Mouse (Mus musculus): ENCODE data around the gene 1500011B03Rik. TPM values are rescaled to one million over a fixed set of nuclear protein-coding genes. Genes with fewer than 3 reads are reported as not detected.
"Not testable (repeated sequence)": the region's sequence is repeated elsewhere in the genome, so short reads cannot be mapped to it uniquely, and the experiment has no call there.

Gene 1500011B03Rik
- 165 TPM in 2 replicates for polyA plus RNA-seq (2016; fragmentation: Nextera tagmentation; extraction: Ambion mirVana)

DNA sequence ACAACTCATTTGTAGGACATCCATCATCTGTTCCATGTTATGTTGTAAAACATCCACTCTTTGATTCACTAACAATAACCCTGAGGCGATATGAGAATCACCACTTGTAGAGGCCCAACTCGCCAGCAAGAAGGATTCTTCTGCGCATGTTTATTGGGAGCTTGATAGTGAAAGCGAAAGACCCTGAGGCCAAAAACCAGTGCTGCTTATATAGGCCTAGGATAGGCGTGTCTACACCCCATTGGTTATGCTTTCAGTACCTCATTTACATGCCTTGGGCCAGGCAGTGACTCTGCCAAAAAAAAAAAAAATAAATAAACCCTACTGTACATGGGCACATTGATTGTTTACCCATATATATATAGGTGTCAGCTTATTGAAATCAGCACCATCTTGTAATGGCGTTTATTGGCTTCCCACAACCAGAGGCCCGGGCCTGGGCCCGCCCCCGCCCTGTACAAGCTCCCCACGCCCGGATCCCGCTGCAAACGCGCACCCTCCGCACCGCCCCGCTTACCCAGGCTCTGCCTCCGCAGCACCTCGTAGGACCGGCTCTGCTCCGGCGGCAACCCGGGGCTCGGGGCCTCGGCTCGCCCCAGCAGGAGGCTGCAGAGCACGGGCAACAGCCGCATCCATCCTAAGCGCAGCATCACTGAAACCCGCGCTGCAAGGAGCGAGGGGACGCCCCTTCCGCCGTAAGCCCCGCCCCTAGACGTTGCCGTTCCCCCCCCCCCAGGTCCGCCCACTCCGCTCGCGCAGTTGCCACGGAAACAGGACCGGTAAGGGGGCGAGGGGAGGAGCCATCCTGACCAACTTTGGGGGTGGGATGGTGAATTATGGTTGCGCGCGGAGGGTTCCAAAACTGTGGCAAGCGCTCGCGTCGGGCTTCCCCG, at the start of gene 1500011B03Rik:
Gene 1500011B03Rik, minus strand, starts transcription at position 673 of the 893 bp plus-strand sequence.
- Histone ChIP-seq H3K27ac (peak within 1 kb of the TSS; percentile 80), H3K4me1 (peaks cover 7% of the 10 kb centered on the region), H3K4me3 (peak within 1 kb of the TSS; percentile 75), H3K9ac (peak within 1 kb of the TSS; percentile 90), H3K27me3 (no peaks in the 10 kb centered on the region), H3K9me3 (replicated peaks) (no peaks in the 10 kb centered on the region), H3K36me3 (0 out of 2 replicates have a peak, but pooled peaks cover 3% of the 10 kb centered on the region), H3K4me2 (replicated peaks) (peak within 1 kb of the TSS; percentile 65)
- ATAC-seq (ENCODE audit: low FRiP score), result peak; percentile 90
- WGBS, result 8% methylated on average over 50 of the region's 53 CpGs

DNA sequence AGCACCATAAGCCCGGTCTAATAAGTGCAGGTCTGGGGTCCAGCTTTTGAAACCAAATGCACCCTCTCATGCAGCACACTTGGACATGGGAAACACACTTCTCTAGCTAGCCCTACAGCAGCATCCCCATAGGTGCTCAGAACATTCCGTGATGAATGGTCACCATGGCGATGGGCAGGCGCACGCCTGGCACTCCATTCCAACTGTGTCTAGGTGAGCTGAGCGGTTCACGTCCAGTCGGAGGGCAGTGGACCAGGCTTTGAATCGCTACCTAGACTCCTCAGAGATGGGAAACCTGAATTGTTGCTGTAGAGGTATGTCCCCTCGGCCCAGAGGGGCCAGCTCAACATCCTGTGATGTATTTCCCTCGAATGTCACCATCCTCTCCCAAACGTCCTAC, 42.0 kb upstream of the 1500011B03Rik start:
- Histone ChIP-seq H3K4me2 (replicated peaks) (no peak overlapping the region), H3K36me3 (no peaks in the 10 kb centered on the region), H3K9me3 (replicated peaks) (peaks cover 8% of the 10 kb centered on the region), H3K27ac (no peak overlapping the region), H3K4me1 (no peaks in the 10 kb centered on the region), H3K9ac (no peak overlapping the region), H3K27me3 (peaks cover 1% of the 10 kb centered on the region; the same call in 1 of the 2 replicates), H3K4me3 (no peak overlapping the region)
- ATAC-seq (ENCODE audit: low FRiP score), result no peak
- 89% methylated on average over 12 of the region's 12 CpGs for WGBS

DNA sequence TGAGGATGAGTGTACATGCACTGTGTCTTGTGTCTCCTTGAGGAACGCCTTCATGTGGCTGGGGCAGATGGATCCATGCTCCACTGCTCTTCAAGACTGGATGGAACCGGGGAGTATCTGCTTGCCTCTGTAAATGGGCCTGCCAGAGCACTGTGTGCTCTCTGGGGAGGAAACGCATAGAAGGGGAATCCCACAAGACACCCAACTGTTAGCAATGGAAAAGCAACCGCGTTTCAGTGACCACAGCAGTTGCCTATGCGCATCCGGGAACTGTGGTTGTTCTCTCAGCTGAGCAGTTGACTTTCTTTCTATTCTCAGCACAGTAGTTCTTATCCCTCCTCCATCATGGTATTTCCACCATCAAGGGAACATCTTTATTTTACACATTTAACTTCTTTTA, 41.5 kb upstream of the 1500011B03Rik start:
- WGBS, result 83% methylated on average over 7 of the region's 7 CpGs
- H3K4me3 ChIP-seq, result no peak overlapping the region
- H3K4me1 ChIP-seq, result no peaks in the 10 kb centered on the region
- no peak overlapping the region for H3K4me2 ChIP-seq (replicated peaks)
- no peak for ATAC-seq (ENCODE audit: low FRiP score)
- H3K9me3 ChIP-seq (replicated peaks), result peaks cover 8% of the 10 kb centered on the region
- no peak overlapping the region for H3K27ac ChIP-seq
- no peaks in the 10 kb centered on the region for H3K36me3 ChIP-seq
- H3K9ac ChIP-seq, result no peak overlapping the region
- H3K27me3 ChIP-seq, result peaks cover 4% of the 10 kb centered on the region; the same call in 1 of the 2 replicates

DNA sequence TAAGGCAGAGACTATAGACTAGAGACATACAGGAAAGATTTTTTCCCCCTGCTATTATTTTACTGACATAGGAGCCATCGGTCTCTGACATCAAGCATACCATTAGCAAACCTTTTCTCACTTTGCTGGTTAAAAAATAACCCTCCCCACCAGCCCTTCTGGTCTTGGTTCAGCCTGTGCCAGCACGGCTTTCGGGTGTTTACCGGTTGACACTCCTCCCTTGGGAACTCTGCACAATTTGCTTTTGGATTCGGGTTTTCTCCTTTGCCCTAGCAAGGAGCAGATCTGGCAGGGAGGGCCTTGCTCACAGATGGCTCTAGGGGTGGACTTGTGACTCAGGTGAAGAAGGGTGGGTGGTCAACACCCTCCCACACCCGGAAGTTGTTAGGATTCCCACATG, 38.5 kb upstream of the 1500011B03Rik start:
- H3K4me3 ChIP-seq, result no peak overlapping the region
- H3K9ac ChIP-seq, result no peak overlapping the region
- WGBS, result 67% methylated on average over 6 of the region's 6 CpGs
- no peaks in the 10 kb centered on the region for H3K9me3 ChIP-seq (replicated peaks)
- no peak for ATAC-seq (ENCODE audit: low FRiP score)
- no peak overlapping the region for H3K4me2 ChIP-seq (replicated peaks)
- H3K4me1 ChIP-seq, result peaks cover 5% of the 10 kb centered on the region; the same call in 1 of the 2 replicates
- no peak overlapping the region for H3K27ac ChIP-seq
- H3K27me3 ChIP-seq, result peaks cover 16% of the 10 kb centered on the region; the same call in 1 of the 2 replicates
- H3K36me3 ChIP-seq, result no peaks in the 10 kb centered on the region

DNA sequence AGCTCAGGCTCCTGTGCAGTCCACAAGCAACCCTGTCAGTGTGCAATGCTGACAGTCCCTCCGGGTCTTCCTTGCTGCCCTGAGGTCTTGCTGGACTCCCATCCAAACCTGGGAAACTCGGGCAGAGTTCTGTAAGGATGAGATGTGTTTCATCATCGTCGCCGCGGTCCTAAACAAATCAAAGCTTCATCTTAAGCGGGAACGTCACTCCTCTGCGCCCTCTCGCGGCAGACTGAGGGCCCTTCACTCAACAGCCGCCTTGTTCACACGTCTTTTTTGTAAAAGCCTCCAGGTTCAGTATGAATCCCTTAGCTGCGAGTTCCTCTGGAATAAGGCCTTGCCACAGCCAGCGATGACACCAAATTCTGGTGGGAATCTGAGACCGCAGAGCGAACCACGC, 36.0 kb upstream of the 1500011B03Rik start:
- Histone ChIP-seq H3K27me3 (peaks cover 16% of the 10 kb centered on the region; the same call in 1 of the 2 replicates), H3K4me1 (peaks cover 5% of the 10 kb centered on the region; the same call in 1 of the 2 replicates), H3K27ac (no peak overlapping the region), H3K9me3 (replicated peaks) (no peaks in the 10 kb centered on the region), H3K4me3 (peak overlapping the region; percentile 23), H3K4me2 (replicated peaks) (peak overlapping the region; percentile 53), H3K9ac (0 out of 2 replicates have a peak overlapping the region, but pooled peaks have one; percentile 20), H3K36me3 (no peaks in the 10 kb centered on the region)
- 5% methylated on average over 18 of the region's 18 CpGs for WGBS
- no peak for ATAC-seq (ENCODE audit: low FRiP score)

DNA sequence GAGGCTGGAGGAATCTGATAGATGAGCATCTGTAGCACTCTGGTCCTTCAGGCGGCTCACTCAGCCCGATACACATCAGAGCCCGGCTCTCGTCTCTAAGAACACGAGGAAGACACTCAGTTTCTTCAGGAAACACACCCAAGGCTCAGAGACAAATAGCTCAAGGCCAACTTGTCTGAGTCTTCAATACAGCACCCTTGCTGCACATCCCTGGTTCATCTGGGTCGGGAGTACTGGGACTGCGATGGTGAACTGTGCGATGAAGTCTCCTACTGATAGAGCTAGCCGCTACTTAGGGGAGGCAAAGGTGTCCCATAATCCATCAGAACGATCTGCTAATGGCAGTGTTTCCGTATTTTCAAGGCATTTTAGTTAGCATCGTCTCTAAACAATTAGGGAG, 35.3 kb upstream of the 1500011B03Rik start, which contains the start of gene Gm9936:
Gene Gm9936, minus strand, starts transcription at position 101 of the 400 bp plus-strand sequence.
- ATAC-seq (ENCODE audit: low FRiP score), result no peak
- 89% methylated on average over 12 of the region's 12 CpGs for WGBS

DNA sequence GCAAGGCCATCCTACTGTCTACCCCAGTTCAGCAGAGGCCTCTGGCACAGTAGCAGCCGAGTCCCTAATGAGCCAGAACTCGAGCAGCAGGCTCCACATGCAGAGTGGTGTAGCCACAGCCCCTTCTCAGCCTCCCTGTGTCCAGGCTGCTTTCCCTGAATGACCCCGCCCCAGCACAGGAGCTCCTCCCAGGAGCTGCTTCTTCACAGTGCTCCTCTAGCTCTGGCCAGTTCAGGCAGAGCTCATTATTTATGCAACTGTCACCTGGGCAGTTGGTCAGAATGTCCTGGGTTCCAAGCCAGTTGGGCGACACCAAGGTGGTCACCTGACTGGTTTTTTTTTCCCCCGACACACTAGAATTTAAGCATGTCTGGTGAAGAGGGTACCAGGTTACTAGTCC, 30.1 kb upstream of the 1500011B03Rik start, which contains the start of gene 4930519G04Rik:
Gene 4930519G04Rik, plus strand, starts transcription at position 301 of the 400 bp plus-strand sequence.
- H3K27me3 ChIP-seq; H3K9me3 ChIP-seq (replicated peaks); H3K27ac ChIP-seq; ATAC-seq (ENCODE audit: low FRiP score); H3K36me3 ChIP-seq; H3K9ac ChIP-seq; H3K4me2 ChIP-seq (replicated peaks); H3K4me1 ChIP-seq; H3K4me3 ChIP-seq: not testable (repeated sequence)
- WGBS, result 77% methylated on average over 3 of the region's 5 CpGs

More for the DNA sequence above, 35.3 kb upstream of the 1500011B03Rik start, which contains the start of gene Gm9936:
- H3K4me3 ChIP-seq, result peak within 1 kb of the TSS; percentile 23
- H3K4me2 ChIP-seq (replicated peaks), result peak within 1 kb of the TSS; percentile 53
- peaks cover 16% of the 10 kb centered on the region; the same call in 1 of the 2 replicates for H3K27me3 ChIP-seq
- H3K9me3 ChIP-seq (replicated peaks), result no peaks in the 10 kb centered on the region
- no peaks in the 10 kb centered on the region for H3K36me3 ChIP-seq
- H3K4me1 ChIP-seq, result peaks cover 5% of the 10 kb centered on the region; the same call in 1 of the 2 replicates
- H3K27ac ChIP-seq, result no peak within 1 kb of the TSS
- H3K9ac ChIP-seq, result 0 out of 2 replicates have a peak within 1 kb of the TSS, but pooled peaks have one; percentile 20

DNA sequence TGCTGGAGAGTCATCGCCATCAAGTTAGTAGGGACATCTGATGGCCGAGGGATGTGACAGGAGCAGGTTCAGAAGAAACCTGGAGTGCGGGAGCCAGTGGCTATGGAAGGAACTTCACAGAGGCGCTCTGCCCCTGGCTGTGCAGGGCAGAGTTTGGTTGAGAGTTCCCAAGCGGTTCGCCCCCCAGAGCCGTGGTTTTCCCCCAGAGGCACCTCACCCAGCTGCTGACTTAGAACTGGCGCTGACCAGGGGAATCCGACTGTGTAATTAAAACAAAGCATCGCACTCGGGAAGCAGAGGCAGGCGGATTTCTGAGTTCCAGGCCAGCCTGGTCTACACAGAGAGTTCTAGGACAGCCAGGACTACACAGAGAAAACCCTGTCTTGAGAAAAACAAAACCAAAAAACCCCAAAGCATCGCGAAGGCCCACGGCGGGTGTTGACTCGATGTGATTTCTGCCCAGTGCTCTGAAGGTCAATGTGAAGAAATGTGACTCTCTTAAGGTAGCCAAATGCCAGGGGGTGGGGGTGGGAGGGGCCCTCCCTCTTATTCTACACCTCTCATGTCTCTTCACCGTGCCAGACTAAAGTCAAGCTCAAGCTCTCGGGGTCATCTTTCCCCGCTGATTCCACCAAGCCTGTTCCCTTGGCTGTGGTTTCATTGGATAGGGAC, 28.4 kb upstream of the 1500011B03Rik start:
- no peaks in the 10 kb centered on the region for H3K27me3 ChIP-seq
- no peak overlapping the region for H3K4me3 ChIP-seq
- WGBS, result 87% methylated on average over 20 of the region's 20 CpGs
- no peaks in the 10 kb centered on the region for H3K4me1 ChIP-seq
- no peak for ATAC-seq (ENCODE audit: low FRiP score)
- no peaks in the 10 kb centered on the region for H3K36me3 ChIP-seq
- no peak overlapping the region for H3K27ac ChIP-seq
- no peaks in the 10 kb centered on the region for H3K9me3 ChIP-seq (replicated peaks)
- H3K9ac ChIP-seq, result no peak overlapping the region
- no peak overlapping the region for H3K4me2 ChIP-seq (replicated peaks)

DNA sequence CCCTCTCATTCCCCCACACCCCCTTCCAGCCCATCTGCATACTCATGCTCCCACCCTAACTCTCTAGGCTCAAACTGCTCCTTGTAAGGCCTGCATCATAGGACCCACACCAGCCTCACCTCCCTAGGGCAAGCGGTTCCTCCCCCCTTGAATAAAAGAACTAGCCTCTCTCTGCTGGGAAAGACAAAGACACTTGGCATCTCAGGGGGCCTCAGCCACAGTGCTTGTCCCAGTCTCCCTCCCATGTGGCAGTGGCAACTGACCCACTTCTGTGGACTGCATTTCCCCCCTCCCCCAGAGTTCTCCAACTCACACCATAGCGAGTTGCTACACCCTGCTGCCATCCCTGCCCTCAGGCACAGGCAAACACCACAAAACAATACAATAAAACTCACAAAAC, 21.1 kb upstream of the 1500011B03Rik start:
- not testable (repeated sequence) for H3K27me3 ChIP-seq; ATAC-seq (ENCODE audit: low FRiP score); H3K27ac ChIP-seq; H3K9ac ChIP-seq; H3K36me3 ChIP-seq; H3K4me2 ChIP-seq (replicated peaks); H3K4me3 ChIP-seq; H3K9me3 ChIP-seq (replicated peaks)
- H3K4me1 ChIP-seq, result peaks cover 17% of the 10 kb centered on the region
- WGBS, result 70% methylated on average over 2 of the region's 2 CpGs

DNA sequence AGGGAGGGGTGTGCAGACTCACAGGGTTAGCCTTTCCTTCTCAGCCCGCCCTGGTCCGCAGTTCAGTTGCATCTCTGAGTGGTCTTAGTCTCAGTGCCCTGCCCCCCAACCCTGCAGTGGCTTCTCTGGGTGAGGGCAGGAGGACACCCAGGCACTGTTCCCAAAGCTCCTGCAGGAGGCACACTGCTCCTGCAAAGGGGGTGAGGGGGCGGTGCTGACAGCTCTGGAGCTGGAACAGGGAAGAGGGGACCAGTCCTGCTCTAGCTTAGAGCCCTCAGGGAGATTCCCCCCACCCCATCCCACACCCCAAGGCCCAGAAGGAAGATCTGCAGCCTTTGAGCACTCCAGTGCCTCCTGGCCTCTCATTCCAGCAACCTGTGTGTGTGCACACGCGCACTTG, 19.4 kb upstream of the 1500011B03Rik start:
- Histone ChIP-seq H3K4me2 (replicated peaks) (no peak overlapping the region), H3K27me3 (no peaks in the 10 kb centered on the region), H3K27ac (0 out of 2 replicates have a peak overlapping the region, but pooled peaks have one; percentile 23), H3K9ac (no peak overlapping the region), H3K4me3 (no peak overlapping the region), H3K4me1 (peaks cover 17% of the 10 kb centered on the region), H3K36me3 (no peaks in the 10 kb centered on the region), H3K9me3 (replicated peaks) (no peaks in the 10 kb centered on the region)
- WGBS, result 68% methylated on average over 5 of the region's 5 CpGs
- peak; percentile 48; the same call in 1 of the 2 replicates for ATAC-seq (ENCODE audit: low FRiP score)

DNA sequence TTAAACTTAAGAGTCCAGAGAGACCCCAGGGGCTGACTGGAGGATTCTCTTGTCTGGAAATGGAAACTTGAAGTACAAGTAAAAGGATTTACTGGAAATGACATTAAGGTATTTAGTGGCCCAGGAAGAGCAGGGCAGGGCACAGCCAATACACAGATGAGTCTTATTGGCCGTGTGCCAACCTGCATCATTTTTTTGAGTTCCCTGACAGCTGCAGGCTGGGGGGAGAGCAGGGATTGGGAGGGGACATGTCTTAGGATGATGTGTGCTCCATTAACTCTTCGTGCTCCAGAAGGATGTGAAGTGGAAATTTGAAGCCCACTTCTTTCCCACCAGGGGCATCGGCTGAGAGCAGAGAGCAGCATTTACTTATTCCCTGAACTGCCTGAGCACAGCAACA, 18.9 kb upstream of the 1500011B03Rik start:
- not testable (repeated sequence) for H3K9ac ChIP-seq; H3K27me3 ChIP-seq; H3K27ac ChIP-seq; H3K9me3 ChIP-seq (replicated peaks); H3K4me3 ChIP-seq; H3K4me2 ChIP-seq (replicated peaks); H3K36me3 ChIP-seq
- ATAC-seq (ENCODE audit: low FRiP score), result 0 out of 2 replicates have a peak, but pooled peaks have one; percentile 58
- 42% methylated on average over 3 of the region's 3 CpGs for WGBS
- H3K4me1 ChIP-seq, result peaks cover 17% of the 10 kb centered on the region

DNA sequence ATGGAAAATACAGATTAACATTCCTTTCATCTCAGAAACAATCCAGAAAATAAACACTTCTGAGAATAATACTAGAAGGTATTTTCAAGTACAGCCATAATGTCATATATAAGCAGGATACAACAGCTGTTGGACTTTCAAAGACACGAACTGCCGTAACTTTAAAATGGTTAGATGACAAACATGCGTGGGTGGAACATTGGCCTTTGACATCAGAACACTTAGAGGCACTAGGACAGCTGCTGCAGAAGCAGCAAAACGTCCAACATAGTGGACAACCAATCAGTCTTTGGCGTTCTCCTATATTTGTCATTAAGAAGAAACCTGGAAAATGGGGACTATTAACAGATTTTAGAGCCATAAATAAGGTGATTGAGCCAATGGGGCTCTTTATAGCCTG, 17.2 kb upstream of the 1500011B03Rik start:
- not testable (repeated sequence) for H3K27ac ChIP-seq; ATAC-seq (ENCODE audit: low FRiP score); H3K4me2 ChIP-seq (replicated peaks); H3K9ac ChIP-seq; H3K36me3 ChIP-seq; H3K27me3 ChIP-seq; H3K4me3 ChIP-seq; H3K9me3 ChIP-seq (replicated peaks)
- WGBS, result 73% methylated on average over 5 of the region's 5 CpGs
- peaks cover 17% of the 10 kb centered on the region for H3K4me1 ChIP-seq
